ENCODE assay signal across 9 mouse cellular contexts in the genomic region with DNA sequence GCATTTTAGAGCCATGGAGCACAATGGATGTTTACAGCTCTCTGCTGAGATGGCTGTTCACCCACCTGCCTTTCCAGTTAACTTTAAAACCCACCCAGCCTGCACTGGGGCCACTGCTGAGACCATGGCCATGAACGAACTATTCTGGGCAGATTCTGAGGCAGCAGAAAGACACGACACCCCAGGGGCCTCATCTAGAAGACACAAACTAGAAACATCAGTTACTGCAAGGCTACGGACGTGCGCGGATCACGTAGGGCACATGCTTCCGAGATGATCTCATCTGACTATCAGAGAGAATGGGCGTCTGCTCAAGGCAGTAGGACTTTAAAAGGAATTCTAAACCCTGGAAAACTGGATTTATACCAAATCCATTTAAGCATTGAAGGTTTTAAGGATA.
DNase-seq lines count a peak whose midpoint lies in the region; ATAC-seq and TF ChIP-seq lines count a peak whose summit lies in the region.
"Had no signal": no experiment of that assay in that cellular context is flagged by ENCODE, and none has a peak within 500 bp of the region (broad histone marks: within the 10 kb centered on the region; RNA-seq: fewer than 3 reads in every experiment).

No protein-coding gene starts in this region.

- ATAC-seq in kidney, postnatal 0 days (replicated peaks; ENCODE audit: low FRiP score, low read depth), result no peak
- ATAC-seq in kidney, embryonic 15.5 days (replicated peaks; ENCODE audit: low FRiP score), result no peak
- ATAC-seq in lung, postnatal 0 days, result peak; percentile 81
- no peak for ATAC-seq in hindbrain, embryonic 11.5 days (ENCODE audit: low FRiP score)

- no peaks in the 10 kb centered on the region for H3K4me1 ChIP-seq in kidney, postnatal 0 days (replicated peaks; ENCODE audit: insufficient read depth, low read length)
- H3K4me1 ChIP-seq in kidney, embryonic 15.5 days, result no peaks in the 10 kb centered on the region
- peaks cover 5% of the 10 kb centered on the region; the same call in 1 of the 2 replicates for H3K4me1 ChIP-seq in lung, postnatal 0 days (ENCODE audit: insufficient read depth, low read depth, low read length)
- H3K4me1 ChIP-seq in hindbrain, embryonic 11.5 days (replicated peaks; ENCODE audit: control insufficient read depth, insufficient read depth, low read length), result no peaks in the 10 kb centered on the region
- H3K4me1 ChIP-seq: megakaryocyte, embryonic 14.5 days had no signal

- no peak for TF ChIP-seq EP300 in lung, postnatal 0 days (IDR thresholded peaks at IDR 0.05)

- no peak overlapping the region for H3K27ac ChIP-seq in kidney, postnatal 0 days
- H3K27ac ChIP-seq in kidney, embryonic 15.5 days, result no peak overlapping the region
- H3K27ac ChIP-seq in lung, postnatal 0 days (ENCODE audit: low read length), result peak overlapping the region; percentile 44
- no peak overlapping the region for H3K27ac ChIP-seq in hindbrain, embryonic 11.5 days (ENCODE audit: low read depth, low read length)

- H3K36me3 ChIP-seq in kidney, postnatal 0 days (ENCODE audit: insufficient read depth, low read length), result no peaks in the 10 kb centered on the region
- H3K36me3 ChIP-seq in kidney, embryonic 15.5 days, result 0 out of 2 replicates have a peak, but pooled peaks cover 3% of the 10 kb centered on the region
- H3K36me3 ChIP-seq in lung, postnatal 0 days (ENCODE audit: insufficient read depth, low read length), result no peaks in the 10 kb centered on the region
- H3K36me3 ChIP-seq in hindbrain, embryonic 11.5 days (ENCODE audit: control insufficient read depth, insufficient read depth, low read length), result no peaks in the 10 kb centered on the region

- no peak overlapping the region for H3K4me3 ChIP-seq in kidney, postnatal 0 days (replicated peaks; ENCODE audit: low read depth, low read length)
- no peak overlapping the region for H3K4me3 ChIP-seq in kidney, embryonic 15.5 days (replicated peaks)
- H3K4me3 ChIP-seq in lung, postnatal 0 days (ENCODE audit: low read depth, low read length), result no peak overlapping the region
- H3K4me3 ChIP-seq in hindbrain, embryonic 11.5 days (ENCODE audit: low read depth, low read length), result no peak overlapping the region
- H3K4me3 ChIP-seq: megakaryocyte, embryonic 14.5 days had no signal

- H3K9me3 ChIP-seq in kidney, postnatal 0 days (replicated peaks; ENCODE audit: low read length), result no peaks in the 10 kb centered on the region
- no peaks in the 10 kb centered on the region for H3K9me3 ChIP-seq in kidney, embryonic 15.5 days (replicated peaks)
- H3K9me3 ChIP-seq in lung, postnatal 0 days (ENCODE audit: low read length), result no peaks in the 10 kb centered on the region
- H3K9me3 ChIP-seq in hindbrain, embryonic 11.5 days (ENCODE audit: control insufficient read depth, low read length), result no peaks in the 10 kb centered on the region
- H3K9me3 ChIP-seq: megakaryocyte, embryonic 14.5 days had no signal

- DNase-seq in kidney, postnatal 0 days (ENCODE audit: low spot score), result peak; percentile 19
- DNase-seq in adrenal gland, postnatal 14 days, result peak; percentile 61
- DNase-seq in heart, adult 18-20 months, result peak; percentile 53 to 64
- DNase-seq in lung, postnatal 0 days (ENCODE audit: low spot score), result peak; percentile 61
- no peak for DNase-seq in right cerebral cortex, postnatal 25 days
- no peak for DNase-seq in hindbrain, embryonic 11.5 days (ENCODE audit: low spot score)
- no peak for DNase-seq in layer of hippocampus, adult 18-20 months (ENCODE audit: low spot score in 2 of 2)

- no peak overlapping the region for H3K9ac ChIP-seq in kidney, postnatal 0 days (ENCODE audit: low read depth, low read length)
- no peak overlapping the region for H3K9ac ChIP-seq in kidney, embryonic 15.5 days
- no peak overlapping the region for H3K9ac ChIP-seq in lung, postnatal 0 days (replicated peaks; ENCODE audit: low read depth)
- no peak overlapping the region for H3K9ac ChIP-seq in hindbrain, embryonic 11.5 days (ENCODE audit: low read depth, low read length)

- no peaks in the 10 kb centered on the region for H3K27me3 ChIP-seq in kidney, postnatal 0 days (ENCODE audit: insufficient read depth, low read length)
- H3K27me3 ChIP-seq in kidney, embryonic 15.5 days, result no peaks in the 10 kb centered on the region
- no peaks in the 10 kb centered on the region for H3K27me3 ChIP-seq in lung, postnatal 0 days (replicated peaks; ENCODE audit: insufficient read depth, low read length)
- H3K27me3 ChIP-seq in hindbrain, embryonic 11.5 days (ENCODE audit: control insufficient read depth, insufficient read depth, low read length), result no peaks in the 10 kb centered on the region
- H3K27me3 ChIP-seq: megakaryocyte, embryonic 14.5 days had no signal

- H3K4me2 ChIP-seq in kidney, postnatal 0 days (ENCODE audit: low read length), result no peak overlapping the region
- no peak overlapping the region for H3K4me2 ChIP-seq in kidney, embryonic 15.5 days
- no peak overlapping the region for H3K4me2 ChIP-seq in lung, postnatal 0 days (replicated peaks; ENCODE audit: low read depth, low read length)
- no peak overlapping the region for H3K4me2 ChIP-seq in hindbrain, embryonic 11.5 days (replicated peaks; ENCODE audit: low read depth, low read length)

- 76% methylated on average over 9 of the region's 9 CpGs for WGBS in kidney, postnatal 0 days
- WGBS in kidney, embryonic 15.5 days, result 75% methylated on average over 9 of the region's 9 CpGs
- WGBS in lung, postnatal 0 days, result 51% methylated on average over 9 of the region's 9 CpGs
- 74% methylated on average over 9 of the region's 9 CpGs for WGBS in hindbrain, embryonic 11.5 days

- no peak for TF ChIP-seq CTCF in kidney, postnatal 0 days (IDR thresholded peaks at IDR 0.05; ENCODE audit: low read depth)
- no peak for TF ChIP-seq CTCF in lung, postnatal 0 days (IDR thresholded peaks at IDR 0.05)

Comparison
In these comparisons a context has a peak if more than half of its experiments do, and no peak if none do; other contexts are left out.
1. DNase-seq: peak in kidney, postnatal 0 days (single experiment), adrenal gland, postnatal 14 days (single experiment), heart, adult 18-20 months (2 of 2) and lung, postnatal 0 days (single experiment); none in right cerebral cortex, postnatal 25 days (single experiment), hindbrain, embryonic 11.5 days (single experiment) and layer of hippocampus, adult 18-20 months (0 of 2).